Mouse (Mus musculus): Measurements from ENCODE around the gene Tmem182.

Tmem182 gene

DNA sequence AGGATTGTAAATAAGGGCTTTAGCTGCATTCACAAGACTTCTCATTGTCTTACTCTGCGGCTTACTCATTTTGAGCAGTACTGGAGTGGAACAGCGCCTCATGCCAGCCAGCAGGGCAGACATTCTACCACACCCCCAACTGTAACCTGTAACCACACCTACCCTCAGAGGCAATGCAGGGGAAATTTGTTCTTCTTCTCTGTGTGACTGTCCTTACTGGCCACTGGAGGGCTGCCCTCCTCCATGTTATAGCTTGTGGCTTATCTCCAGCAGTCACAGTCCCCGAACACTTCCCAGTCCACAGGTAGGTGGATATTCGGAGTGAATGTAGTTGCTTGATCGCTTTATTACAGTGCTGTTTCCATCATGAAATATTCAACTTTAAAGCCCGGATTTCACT is 59.6 kb downstream of the Tmem182 start:
- DNase-seq (ENCODE audit: low spot score in 2 of 2), result no peak

DNA sequence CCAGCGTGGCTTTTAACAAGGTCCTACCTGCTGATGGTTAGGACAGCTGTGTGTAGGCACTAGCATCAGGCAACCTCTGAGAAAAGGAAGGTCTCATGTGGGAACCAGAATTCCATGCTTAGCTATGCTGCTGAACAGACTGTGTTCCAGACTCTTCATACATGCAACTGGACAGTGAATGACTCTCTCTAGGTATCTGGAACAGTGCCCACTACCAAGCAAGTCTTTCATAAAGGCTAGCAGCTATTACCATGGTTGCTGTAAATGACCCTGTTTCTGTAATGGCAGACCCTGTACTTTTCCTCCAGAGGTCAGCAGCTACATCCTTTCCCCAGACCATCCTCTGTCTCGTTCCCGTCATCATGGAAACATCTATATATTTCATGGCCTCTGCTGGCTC is 61.7 kb downstream of the Tmem182 start:
- no peak for DNase-seq (ENCODE audit: low spot score in 2 of 2)

DNA sequence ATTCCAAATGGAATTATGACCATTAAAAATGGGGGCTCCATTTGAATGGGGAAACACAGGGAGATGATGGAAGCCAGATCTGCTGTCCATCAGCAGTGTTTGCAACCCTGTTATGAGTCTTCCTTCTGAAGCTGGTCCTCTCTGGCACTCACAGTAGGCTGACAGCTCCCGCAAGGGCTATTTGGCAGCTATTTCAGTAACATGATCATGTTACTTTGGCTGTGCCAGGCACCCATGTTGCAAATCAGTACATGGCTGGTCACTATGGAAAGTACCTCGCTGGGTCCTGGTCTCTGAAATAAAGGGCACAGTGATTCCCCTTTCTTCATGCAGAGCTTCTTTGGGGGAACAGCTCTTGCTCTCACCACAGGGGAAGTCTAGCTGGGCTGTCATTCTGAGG is 62.2 kb downstream of the Tmem182 start:
- no peak for DNase-seq (ENCODE audit: low spot score in 2 of 2)

DNA sequence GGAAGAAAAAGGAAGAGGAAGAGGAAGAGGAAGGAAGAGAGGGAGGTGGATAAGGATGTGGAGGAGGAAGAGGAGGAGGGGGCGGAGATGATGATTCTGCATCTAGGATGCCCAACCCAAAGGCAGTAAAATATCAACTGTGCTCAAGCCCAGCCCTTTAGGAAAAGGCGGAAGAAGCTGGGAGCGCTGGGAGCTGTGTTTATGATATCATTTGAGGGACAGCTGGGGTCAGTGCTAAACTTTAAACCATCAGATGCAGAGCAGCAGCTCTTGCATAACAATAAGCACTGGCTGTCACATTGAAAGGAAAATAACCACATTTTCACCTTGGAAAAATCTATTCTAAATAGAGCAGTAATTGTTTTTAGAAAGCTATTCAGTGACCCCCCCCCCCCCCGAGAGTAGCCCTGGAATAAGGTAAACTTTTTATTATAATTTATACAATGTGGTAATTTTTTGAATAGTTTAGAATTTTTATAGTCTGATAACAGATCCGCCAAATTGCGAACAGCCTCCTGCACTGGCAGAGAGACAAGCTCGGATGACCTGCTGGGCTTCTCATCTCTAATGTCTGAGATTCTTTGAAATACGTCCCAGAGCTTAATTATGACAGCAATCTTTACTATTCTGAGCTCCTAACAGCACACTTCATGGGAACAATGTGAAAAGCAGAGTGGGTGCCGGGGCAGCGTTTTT is 68.5 kb downstream of the Tmem182 start:
- peak in 1 of 2 experiments; percentile 16 for DNase-seq (ENCODE audit: low spot score in 2 of 2)

DNA sequence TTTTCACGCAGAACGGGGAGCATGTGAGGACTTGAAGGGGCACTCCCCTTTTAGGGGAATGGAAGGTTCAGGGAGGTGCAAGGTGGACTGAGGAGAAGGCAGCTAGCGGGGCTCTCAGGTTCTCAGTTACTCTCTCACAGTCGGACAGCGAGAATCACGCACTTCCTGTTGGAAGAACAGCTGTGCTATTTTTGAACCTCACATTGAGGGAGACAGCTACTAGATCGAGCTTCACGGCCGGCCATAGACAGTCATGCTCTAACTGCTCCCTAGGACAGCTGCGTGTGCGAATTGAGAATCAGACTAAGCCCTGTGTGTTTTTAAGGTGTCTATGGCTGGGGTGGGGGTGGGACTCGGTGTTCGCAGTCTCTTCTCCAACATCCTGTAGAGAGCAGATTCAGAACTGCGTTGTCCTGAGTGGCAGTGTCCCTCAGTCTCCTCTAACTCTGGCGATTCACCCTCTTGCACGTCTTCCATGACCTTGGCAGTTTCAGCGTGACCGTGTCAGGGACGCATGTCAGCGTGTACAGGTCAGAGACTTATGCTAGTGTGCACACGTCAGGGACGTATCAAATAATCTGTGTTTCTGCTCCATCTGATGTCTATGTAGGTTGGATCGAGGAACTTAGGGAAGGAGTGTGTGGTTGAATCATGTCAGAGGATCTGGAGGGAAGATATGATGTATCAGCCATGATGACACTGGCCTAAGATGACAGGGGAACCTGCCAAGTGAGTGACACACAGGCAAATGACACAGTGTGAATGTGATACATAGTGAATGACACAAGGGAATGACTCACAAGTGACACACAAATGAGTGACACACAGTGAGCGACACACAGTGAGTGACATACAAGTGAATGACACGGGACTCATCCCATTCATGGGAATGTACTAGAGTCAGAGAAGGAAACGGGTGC is 69.3 kb downstream of the Tmem182 start:
- peak in 1 of 2 experiments; percentile 34 for DNase-seq (ENCODE audit: low spot score in 2 of 2)

DNA sequence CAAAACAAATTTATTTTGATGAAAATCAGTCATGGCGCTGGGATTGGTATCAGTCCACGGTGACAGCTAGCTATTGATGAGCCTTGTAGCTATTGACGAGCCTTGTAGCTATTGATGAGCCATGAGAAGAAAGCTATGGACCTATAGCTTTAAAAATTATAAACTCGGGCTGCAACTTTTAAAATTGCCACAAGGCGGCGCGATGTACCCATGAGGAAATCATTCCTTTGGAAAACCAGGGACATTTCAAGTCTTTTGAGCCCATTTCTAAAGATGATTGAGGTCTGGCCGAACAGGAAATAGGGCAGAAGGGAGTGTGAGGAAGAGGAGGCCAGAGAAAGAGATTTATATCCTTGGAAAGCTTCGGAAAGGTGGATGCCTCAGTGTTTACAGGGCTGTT is 73.7 kb downstream of the Tmem182 start:
- peak; percentile 86 to 88 for DNase-seq (ENCODE audit: low spot score in 2 of 2)

DNA sequence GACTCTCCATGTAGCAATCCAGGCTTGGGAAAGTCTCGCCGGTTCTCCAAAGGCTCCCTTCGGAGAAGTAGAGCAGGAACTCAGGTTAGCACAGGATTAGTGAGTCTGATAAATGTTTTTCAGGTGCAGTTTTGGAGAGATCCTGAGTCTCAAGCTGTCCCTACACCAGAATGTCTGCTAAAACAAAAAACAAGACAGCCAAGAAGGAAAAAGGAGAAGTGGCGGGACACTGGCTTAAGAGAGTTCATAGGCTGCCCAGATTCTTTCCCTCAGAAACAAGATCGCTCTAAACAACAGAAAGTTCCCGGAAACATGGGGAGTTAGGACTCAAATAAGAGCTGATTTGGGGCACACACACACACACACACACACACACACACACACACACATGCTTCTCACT is 74.1 kb downstream of the Tmem182 start:
- DNase-seq (ENCODE audit: low spot score in 2 of 2), result no peak

DNA sequence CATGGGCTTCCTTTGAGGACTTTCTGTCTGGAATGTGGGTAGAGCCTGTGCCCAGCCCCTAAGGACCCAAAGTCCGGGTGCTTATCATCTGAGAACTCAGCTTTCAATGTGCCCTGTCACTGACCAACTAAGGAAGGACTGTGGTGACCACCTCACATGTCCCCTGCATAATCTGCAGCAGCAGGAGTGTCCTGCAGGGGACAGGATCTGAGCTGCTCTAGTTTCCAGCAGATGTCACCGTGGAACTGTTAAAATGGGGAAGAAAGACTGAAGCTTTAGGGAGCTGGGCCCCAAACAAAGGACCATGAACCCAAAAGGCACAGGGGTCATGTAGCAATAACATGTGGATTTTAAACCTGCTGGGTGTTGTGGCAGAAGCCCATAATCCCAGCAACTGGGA is 75.1 kb downstream of the Tmem182 start:
- DNase-seq (ENCODE audit: low spot score in 2 of 2), result no peak

DNA sequence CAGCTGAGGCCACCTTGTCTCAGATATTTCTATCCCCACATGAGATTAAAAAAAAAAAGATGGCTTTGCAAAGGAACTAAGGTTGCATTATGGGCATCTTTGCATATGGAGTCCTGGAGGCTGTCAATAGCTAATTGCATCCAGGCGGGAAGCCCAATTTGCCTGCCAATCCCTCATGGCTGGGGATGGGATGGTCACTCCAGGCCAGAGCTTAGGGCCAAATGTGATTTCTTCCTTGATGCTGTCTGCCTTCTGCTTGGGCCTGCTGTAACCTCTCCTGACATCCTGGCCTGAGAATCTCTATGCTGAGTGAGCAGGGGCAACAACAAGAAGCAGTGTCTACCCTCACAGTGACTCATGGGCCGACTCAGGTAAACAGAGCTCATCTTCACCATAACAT is 78.5 kb downstream of the Tmem182 start:
- no peak for DNase-seq (ENCODE audit: low spot score in 2 of 2)

DNA sequence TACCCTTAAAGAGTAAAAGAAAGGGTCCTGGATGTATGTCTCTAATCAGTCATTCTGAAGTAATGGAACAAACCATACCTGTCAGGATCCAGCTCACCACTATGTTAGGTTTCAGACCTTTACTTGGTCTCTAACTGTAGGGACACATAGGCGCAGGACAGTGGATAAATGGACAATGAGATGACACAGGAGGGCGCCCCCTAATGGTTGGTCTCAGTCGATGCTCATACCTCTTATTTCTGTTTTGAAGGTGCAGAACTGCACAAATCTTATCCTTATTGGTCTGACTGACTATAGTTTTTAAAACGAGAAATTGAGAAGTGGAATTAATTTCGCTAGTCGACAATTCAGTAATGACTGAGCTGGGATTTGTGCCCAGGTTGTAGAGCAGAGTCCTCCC is 79.5 kb downstream of the Tmem182 start:
- no peak for DNase-seq (ENCODE audit: low spot score in 2 of 2)

DNA sequence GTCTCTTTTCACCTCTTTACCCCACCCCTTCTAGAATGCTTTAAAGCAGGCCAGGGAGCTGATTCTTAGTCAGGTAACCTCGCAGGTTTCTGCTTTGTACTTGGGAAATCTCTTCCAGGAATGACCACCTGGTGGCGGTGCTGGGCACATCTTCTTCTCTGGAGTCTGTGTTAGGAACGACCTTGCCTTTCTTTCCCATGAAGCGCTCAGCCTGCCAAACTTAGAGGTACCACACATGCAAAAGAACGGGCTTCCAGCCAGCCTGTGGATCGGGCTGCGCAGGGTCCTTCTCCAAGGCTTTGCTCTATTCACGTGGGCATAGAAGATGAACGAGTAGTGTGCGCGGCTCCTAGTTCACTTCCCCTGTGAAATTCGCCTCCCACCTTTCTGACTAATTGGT is 82.3 kb downstream of the Tmem182 start:
- DNase-seq (ENCODE audit: low spot score in 2 of 2), result peak; percentile 84 to 86

DNA sequence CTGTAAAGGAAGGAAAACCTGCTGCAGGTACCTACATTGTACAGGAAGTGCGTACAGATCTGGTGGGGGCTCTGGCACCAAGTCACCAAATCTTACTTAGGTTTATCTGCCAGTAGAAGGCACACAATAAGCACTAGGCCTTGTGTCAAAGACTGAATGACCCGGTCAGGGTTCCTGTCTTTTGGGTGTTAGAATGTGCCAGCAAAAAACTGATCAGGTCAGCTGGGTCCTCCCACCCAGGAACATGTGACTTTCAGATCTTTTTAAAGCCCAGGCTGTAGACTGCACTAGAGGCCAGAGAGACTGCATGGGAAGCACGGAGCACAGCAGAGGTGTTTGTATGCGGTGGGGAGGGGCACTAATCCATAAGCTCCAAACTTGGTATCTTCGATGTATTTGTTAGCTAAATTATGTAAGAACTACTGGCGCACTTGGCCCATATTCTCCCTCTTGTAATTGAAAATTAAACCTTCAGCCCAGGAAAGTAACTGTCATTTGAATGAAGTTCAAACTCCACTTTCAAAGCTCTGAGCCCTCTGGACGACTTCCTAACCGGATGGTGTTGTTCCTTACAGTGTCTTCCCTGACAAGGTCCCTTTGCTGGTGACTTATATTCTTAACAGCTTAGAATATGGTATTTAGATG is 83.1 kb downstream of the Tmem182 start:
- DNase-seq (ENCODE audit: low spot score in 2 of 2), result no peak

DNA sequence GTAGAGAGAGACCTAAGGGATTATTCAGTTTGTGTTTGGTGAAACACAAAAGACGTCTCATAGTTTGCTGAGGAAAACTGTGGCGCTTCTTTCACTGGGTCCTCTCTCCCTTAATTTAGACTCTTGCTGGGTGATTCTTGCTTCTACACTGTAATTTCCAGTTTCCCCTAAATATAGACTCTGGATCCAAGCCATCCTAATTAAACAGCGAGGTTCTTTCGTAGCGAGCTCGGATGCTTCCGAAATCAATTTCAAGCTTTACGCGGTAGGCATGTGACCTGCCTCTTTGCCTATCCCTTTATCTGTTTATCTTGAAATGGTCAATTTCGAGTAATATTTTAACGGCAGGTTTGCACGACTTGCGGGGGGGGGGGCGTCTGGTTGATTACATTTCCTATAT is 84.2 kb downstream of the Tmem182 start:
- DNase-seq (ENCODE audit: low spot score in 2 of 2), result no peak

DNA sequence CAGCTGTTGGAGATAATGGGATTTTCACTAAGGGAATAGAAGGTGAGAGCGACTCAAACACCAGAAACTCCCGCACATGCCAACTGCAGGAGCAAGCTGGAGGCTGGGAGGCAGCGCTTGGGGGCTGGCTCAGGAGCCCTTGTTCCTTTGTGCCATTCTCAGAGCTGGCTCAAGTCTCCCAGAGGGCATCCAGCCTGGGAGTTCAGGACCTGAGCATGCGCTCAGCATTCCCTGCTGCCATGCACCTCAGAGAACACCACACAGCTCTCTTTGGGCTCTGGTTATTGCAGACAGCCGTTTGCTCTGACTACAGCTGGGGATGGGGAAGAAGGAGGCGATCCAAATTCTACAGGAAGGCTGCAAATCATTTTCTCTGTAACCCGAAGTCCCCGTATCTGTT is 84.8 kb downstream of the Tmem182 start:
- DNase-seq (ENCODE audit: low spot score in 2 of 2), result peak in 1 of 2 experiments; percentile 14

DNA sequence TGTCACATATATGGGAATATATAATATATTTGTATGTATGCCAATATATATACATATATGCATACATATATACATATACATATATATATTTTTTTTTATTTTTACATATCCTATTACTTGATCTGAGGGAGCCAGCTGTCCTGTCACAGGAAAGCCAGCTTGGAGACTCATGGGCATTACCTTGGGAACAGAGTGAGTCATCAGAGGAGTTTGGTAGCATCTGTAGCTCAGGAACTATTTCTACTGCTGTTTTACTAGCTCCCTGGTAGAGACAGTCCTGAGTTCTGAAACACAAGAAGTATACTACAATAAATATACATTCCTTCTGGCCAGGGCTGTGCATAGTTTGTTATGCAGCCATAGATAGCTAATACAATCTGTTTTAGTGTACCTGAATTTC is 98.3 kb downstream of the Tmem182 start:
- no peak for DNase-seq (ENCODE audit: low spot score in 2 of 2)

Measured in right cerebral cortex, adult 2 months (tissue).